Mouse (Mus musculus) fat pad, adult 2 months (tissue): ENCODE results near the gene Uts2.

ENCODE experiments used
- DNase-seq: peaks from one replicate; pipeline ENCODE4 v3.0.0-alpha.2; 2011; ENCODE audit warnings: low read depth, low spot score; ENCODE audit errors: extremely low read depth

Uts2 gene

DNA sequence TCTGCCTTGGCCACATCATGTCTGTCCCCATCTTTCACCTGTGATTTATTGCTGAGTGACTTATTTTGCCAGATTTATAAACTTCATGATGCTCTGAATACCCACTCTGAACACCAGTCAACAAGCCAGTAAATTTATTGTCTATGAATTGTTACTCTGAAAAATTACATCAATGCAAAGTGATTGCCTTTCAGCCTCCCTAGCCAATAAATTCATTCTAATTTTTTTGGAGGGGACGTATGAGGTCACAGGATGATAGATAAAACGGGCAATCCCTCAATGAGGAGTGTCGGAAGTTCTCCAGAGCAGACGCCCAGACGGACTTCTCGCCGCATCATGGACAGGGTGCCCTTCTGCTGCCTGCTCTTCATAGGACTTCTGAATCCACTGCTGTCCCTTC, at the start of gene Uts2:
TSS of gene Uts2 (plus strand) at position 301 of the 400 bp plus-strand sequence.
- no peak for DNase-seq

DNA sequence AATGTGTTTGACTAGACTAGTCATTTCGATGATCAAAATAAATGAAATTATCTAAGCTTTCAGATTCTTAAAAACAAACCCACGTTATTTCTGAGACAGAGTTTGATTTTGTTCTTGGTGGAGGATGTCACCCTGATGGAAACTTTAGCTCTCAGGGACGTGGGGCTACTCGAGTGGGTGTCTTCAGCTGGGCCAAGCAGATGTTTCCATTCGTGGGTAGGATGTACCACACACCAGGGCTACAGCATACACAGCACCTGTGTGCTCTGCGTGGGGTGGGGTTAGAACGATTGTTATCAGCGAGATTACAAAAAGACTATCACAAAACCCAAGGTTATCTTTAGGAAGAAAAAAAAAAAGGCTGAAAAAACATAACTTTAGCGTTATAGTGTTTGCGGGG, 45.9 kb upstream of the Uts2 start:
- no peak for DNase-seq

DNA sequence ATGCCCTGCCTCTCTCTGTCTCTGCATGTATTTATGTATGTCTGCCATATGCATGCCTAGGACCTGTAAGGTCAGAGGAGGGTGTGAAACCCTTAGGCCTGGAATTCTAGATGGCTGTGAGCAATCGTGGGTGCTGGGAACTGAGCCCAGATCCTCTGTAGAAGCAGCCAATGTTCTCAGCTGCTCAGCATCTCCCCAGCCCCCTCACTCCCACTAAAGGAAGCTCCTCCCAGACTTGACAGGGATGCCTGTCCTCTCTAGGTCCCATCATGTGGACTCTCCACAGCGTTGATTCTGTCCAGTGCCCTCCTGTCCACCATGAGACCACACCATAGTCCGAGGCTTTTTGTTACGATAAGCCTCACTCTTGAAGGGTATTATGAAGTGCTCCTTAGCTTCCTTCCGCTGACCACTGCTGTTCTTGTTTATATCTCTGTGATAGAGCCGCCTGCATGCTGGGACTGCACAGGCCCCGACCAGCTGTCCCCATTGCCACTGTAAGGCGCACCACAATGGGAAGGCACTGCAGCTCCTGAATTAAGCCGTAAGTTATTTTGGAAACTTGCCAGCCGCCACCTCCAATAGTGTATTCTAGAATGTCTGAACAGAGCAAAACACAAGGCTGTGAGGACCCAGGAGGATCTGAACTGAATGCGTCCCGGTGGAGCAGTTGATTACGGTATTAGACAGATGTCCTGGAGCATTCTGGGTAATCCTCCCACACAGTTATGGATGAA, 40.4 kb upstream of the Uts2 start:
- no peak for DNase-seq

DNA sequence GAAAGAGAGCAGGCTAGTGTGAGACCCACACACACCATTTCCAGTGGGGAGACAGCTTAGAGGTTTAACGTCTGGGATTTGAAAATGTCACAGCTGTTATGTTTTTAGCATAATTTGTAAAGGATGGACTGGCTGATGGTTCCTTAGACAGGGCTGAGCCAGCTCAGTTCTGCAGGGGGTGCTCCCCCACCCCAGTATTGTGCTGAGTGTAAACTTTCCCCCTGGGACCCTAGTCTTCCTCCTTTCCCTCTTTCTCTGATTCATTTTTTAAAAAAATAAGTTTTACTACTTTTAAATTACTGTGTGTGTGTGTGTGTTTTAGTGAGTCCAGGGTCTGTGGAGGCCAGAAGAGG, 39.8 kb upstream of the Uts2 start:
- DNase-seq = no peak

DNA sequence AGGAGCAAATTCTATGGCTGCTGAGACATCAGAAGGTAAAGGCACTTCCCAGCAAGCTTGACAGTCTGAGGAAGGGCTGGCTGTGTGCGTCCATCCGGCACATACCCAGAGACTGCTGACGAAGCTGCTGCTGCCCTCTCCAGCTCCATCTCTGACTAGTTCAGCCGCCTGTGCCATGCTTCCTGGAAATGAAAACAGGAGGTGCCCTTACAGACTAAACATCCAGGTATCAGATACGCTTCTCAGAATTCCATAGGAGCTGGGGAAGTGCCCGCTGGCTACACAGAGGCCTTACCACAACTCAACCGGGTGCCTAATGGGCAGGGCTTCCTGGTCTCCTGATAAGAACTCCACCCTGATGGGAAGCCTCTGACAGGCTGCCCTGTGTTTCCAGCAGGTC, 38.4 kb upstream of the Uts2 start:
- DNase-seq = no peak

DNA sequence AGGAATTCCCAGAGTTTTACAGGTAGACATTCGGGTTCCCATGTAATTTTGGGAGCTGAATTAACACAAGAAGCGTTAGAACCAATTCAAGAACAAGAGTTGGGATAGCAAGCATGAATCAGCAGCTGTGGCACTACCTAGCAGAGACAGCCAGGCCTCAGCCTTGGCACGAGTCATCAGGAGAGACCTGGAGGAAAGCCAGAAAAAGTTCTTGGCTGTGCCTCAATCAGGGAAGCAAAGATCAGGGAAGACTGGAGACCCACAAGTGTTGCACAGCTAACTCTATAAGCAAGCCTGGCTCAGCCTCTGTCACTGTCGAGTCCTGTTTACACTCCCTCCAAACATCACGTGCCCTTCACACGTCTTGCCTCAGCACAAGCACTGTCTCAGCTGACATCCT, 34.7 kb upstream of the Uts2 start:
- DNase-seq = no peak

DNA sequence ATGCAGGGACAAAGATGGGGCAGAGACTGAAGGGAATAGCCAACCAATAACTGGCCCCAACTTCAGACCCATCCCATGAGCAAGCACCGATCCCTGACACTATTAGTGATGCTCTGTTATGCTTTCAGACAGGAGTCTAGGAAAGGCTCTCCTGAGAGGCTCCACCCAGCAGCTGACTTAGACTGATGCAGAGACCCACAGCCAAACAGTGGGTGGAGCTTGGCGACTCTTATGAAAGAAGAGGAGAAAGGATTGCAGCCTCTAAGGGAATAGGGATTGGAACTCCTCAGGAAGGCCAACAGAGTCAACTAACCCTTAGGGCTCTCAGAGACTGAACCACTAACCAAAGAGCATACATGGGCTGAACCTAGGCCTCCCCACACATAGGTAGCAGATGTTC, 33.2 kb upstream of the Uts2 start:
- no peak for DNase-seq

DNA sequence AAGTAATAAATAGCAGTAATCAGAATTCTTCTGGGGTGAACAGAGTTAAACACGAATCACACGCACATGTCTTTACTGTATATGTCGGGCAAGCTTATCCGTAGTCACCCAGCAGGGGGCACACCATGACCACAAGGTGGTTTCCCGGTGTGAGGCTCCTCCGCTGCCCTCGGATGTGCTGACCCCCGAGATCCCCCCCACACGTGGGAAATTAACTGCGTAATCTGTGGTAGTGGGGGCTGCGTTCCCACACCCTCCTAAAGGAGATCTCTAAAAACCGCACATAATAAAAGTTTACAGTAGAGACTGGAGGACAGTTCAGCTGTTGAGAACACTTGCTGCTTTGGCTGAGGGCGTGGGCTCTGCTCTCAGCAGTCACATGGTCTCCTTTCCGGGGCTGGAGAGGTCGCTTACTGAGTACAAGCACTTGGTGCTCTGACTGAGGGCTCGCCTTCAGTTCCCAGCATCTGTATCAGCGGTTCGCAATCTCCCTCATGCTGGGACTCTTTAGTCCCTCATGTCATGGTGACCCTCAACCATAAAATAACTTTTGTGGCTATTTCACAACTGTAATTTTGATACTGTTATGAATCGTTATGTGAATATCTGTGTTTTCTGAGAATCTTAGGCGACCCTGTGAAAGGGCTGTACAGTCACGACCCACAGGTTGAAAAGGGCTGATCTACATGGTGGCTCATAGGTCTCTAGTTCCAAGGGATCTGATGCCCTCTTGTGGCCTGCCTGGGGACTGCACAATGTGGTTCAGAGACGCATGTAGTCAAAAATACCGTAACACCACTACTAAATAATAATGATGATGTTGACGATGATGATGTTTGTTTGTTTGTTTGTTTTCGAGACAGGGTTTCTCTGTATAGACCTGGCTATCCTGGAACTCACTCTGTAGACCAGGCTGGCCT, 32.0 kb upstream of the Uts2 start:
- no peak for DNase-seq

DNA sequence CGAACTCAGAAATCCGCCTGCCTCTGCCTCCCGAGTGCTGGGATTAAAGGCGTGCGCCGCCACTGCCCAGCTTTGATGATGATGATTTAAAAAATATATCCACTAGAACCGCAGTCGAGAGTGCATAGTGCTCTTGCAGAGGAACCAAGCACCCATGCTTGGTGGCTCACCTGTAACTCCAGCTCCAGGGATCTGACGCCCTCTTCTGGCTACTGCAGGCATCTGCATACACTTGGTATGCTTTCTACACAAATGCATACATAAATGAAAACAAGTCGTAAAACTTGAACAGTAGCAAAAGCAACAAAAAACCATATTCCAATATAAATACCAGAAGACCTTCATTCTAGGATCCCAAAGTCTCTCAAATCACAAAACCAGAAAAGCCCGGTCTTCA, 31.3 kb upstream of the Uts2 start:
- no peak for DNase-seq

DNA sequence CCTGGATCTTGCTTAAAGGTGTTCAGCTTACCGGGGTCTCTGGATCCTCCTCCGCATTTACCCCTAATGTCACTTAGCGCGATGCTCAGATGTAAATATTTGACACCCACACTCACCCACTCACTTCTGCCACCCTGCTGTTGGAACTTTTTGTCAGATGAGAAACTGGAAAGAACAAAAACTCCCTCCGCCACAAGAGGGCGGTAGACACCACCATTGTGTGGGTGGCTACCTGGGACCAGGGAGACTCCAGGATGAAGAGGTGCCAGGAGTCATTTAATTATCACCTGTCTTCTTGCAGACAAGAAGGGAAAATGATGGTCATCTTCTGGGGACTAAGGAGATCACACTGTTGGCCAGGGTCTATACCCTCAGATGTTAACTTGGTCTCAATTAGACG, 30.3 kb upstream of the Uts2 start:
- no peak for DNase-seq

DNA sequence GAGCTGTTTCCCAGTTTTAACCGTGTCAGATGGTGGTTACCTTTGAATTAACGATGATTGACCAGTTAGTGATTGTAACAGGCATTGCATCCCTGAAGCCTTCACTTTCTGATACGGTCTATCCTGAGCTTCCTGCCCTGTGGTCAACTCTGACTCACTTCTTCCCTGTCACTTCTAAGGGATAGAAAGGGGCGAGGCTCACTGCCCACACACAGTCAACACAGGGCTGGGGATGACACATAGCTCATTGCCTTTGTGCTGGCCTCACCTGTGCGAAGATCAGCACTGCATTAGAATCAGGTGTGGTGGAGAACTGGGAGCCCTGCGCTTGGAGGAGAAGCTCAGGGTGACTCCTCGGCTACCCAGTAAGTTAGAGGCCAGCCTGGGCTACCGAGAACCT, 27.9 kb upstream of the Uts2 start:
- DNase-seq = no peak

DNA sequence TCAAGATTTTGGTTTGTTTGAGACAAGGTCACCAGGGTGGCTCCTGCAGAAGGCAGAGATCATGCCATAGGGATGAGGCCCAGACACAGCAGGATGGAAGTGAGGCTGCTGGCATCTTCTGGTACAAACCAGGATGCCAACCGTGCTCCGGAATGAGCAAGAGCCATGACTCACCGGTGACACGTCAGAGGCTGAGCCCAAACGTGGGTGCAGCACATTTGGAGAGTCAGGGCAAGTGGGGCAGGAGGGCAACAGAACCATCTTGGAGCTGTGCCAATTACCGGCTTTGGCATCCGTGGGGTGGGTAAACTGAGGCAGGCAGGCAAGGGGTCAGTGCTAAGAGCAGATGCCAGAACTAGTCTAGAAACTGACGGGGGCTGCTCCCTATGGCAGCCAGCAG, 23.6 kb upstream of the Uts2 start:
- DNase-seq = no peak

DNA sequence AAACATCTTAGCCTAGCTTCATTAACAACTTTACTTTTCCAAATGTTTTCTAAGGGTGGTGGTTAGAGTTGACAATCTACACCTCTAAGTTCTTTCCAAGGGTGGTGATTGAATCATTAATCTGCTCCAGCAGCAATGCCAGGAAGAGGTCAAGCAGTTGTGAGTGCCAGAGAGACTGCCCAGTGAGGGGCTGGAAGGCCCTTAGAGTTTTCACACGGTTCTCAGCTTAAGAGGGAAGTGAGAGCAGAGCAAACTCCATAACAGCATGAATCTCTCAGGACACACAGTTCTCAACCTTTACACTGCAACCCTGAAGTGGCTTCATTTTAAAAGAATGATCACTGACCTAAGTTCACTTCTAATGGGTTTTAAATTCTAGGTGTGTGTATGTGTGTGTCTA, 21.8 kb upstream of the Uts2 start:
- DNase-seq = no peak

DNA sequence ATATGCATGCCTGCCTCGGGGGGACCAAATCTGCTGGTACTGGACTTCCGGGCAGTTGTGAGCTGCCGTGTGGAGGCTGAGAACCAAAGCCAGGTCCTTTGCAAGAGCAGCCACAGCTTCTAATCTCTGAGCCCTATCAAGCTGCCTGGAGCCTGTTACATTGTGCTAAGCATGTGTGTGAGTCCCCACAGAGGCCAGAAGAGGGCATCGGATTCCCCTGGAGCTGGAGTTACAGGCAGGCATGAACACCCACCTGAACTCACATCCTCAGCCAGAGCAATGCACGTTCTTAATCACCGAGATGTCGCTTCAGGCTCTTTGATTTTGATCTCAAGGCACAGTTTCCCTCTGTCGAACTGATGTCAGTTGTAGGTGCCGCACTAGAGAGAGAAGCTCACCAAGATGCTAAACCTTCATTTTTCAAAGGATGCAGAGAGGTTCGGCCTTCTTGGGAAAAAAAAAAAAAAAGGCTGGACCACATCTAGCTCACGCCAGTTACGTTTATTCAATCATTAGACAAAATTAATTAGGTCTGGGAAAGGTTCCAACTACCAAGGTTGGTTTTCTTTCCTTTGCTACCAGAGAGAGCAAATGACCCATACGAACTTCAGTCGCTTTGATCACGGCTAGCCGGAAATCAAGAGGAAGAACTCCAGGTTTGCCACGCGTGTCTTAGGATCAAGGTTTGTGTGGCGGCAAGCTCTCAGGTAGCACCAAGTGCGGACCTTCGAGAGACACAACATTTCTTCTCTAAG, 18.6 kb upstream of the Uts2 start:
- DNase-seq = no peak

DNA sequence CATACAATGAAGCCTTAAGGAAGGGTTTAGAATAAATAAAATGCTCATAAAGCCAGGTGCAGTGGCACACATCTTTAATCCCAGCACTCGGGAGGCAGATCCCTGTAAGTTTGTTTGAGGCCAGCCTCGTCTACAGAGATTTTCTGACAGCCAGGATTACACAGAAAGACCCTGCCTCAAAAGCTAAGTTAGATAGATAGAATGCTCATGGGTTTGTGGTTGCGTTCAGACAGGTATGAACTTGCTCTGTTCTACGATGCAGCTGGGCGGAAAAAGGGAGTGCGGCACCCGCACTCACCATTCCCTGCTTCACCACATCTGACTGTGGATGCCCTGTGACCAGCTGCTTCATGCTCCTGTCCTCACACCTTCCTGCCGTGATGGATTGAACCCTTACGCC, 17.4 kb upstream of the Uts2 start:
- no peak for DNase-seq

DNA sequence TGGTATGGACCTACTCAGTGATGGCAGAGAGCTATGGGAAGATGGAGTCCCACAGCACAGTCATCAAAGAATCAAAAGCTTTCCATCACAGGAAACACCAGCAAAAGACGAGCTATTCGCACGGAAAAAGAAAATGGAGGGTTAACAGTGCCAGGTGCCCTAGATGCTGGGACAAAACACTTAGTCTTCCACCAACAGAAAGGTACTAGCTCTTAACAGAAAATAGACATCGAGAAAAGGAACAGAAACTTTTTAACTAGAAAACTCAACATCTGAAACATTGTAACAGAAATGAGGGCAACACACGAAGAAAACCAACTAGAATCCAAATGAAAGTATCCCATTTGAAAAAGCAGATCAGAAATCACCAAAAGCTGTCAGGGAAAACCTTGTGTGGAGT, 16.7 kb upstream of the Uts2 start:
- DNase-seq = no peak

DNA sequence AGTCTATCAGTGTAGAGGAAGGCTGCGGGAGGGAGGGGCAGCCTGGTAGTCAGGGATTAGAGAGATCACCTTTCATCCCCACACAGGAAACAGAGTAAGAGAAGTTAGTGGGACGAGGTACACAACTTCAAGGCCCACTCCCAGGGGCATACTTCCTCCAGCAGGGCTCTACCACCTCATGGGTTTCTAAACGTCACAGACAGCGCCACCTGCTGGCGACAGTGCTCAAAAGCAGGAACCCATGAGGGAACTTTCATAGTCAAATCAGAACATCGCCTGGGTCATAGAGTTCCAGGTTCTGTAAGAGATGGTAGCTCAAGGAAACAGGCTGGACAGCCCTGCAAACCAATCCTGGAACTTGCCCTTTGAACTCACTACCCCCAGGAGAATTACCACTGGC, 6.7 kb upstream of the Uts2 start:
- DNase-seq = no peak

DNA sequence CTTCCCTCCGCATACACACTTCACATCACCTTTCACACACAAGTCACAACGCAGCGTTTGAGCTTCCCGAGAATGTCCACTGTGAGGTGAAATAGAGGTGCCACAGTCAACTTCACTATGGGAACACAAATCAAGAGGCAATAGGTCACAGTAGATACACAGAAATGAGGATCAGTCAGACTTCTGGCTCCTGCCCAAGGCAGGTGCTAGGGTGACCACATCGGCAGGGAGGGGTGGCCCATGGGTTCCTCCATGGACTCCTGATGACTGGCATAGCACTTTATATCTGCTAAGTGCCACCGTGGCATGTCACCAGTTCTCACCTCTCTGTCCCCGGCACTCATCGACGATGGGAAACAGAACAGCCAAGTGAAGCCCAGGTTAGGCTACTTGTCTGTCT, 1.7 kb downstream of the Uts2 start:
- DNase-seq = no peak

DNA sequence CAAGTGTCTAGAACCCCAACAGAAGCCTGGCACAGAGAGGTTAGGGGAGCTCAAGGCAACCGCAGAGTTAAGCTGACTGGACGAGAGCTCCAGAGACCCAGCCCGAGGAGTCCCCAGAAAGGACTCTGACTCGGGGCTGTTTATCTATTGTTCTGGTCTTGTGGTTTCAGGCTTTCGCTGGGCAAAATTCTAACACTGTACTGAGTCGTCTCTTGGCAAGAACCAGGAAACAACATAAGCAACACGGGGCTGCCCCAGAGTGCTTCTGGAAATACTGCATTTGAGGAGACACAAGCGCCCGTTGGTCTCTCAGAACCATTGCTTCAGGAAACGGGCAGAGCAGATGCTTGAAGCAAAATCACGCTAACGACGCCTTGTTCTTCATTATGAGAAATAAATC, 4.5 kb downstream of the Uts2 start:
- no peak for DNase-seq

DNA sequence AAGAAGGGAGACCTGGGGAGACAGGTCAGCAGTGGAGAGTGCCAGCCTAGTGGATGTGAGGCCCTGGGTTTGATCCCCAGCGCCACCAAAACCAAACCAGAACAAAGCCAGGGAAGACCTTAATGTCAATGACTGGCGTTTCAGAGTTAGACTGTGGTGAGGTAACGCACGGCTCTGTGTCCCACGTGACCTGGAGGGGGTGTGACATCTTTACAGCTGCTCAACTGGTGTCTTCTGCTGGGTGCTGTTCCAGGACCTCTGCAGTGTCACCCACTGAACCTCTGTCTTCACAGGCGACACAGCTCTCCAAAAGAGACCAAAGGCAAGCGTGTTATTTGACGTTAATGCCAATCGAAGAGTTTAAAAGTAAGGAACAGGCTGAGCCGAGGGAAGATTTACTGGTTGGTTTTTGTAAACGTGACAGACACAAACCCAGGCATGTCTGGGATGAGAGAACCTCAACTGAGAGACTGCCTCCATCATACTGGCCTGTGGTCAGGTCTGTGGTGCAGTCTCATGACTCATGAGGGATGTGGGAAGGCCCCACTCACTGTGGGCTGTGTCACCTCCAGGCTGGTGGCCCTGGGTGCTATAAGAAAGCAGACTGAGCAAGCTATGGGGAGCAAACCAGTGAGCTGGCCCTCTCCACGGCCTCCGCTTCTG, 8.9 kb downstream of the Uts2 start:
- DNase-seq = no peak

DNA sequence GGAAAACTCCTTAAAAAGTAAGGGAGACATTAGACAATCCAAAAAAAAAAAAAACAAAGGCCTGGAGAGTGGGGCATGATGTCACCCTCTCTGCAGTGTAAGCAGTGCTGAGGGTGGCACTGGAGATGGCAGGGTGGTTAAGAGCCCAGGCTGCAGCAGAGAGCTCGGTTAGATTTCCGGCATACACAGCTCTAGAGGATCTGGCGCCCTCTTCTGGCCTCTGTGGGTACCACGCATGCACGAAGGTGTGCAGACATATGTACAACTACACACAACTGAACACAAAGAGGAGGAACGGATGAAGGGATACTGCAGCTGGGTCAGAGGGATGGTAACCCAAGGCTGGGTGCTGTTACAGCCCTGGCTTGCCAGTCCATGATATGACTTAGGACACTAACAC, 10.0 kb downstream of the Uts2 start:
- DNase-seq = no peak
